Mouse (Mus musculus) adrenal gland, postnatal 4 days (tissue): Measurements from ENCODE around the gene Tex50. TPM values are rescaled to one million over a fixed set of nuclear protein-coding genes. Genes with fewer than 3 reads are reported as not detected.
A peak's percentile ranks its signal among the peaks of the same experiment; 100 is the strongest.
"Not testable (repeated sequence)": the region's sequence is repeated elsewhere in the genome, so short reads cannot be mapped to it uniquely, and the experiment has no call there.

Source experiments
- DNase-seq, 2 experiments: peaks; one replicate each; pipeline ENCODE4 v3.0.0; 2021 to 2022; ENCODE audit warnings: low spot score in 2 of 2, mixed read lengths in 2 of 2
- long read RNA-seq, 2 experiments: library from polyadenylated mRNA; stranded (forward); transcript quantifications; one replicate each; pipeline ENCODE4 v2.0.0; 2021
- total RNA-seq, 2 experiments: library from RNA; stranded (reverse); gene quantifications; 2 replicates each; pipeline ENCODE4 v1.2.3; 2021

The Tex50 gene
- total RNA-seq: not detected
- long read RNA-seq, experiment 1: 0 reads
- long read RNA-seq, experiment 2, partial matches to known transcripts: 0 of 1 reads
- long read RNA-seq, experiment 2, other reads (novel, unspliced or antisense): 1 of 1 reads

DNA sequence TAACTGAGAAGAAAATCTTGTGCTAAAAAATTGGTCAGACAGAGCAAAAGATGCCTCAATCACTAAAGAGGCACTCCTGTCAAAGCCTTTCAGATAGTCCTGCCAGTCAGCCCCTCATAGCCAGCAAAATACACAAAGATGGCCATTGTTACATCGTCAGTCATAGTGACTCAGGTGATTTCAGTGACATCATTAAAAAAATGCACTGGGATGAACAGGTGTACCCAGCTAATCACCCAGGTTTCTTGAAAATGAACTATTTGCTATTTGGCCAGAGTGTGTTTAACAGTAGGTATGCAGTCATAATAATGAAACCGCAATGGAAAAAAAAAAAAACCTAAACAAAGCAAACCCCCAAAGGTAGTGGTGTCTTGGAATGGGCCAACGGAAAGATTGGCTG lies at the start of gene Tex50:
Gene Tex50 (minus strand): TSS at position 101 of the 400 bp plus-strand sequence.
- DNase-seq: no peak

DNA sequence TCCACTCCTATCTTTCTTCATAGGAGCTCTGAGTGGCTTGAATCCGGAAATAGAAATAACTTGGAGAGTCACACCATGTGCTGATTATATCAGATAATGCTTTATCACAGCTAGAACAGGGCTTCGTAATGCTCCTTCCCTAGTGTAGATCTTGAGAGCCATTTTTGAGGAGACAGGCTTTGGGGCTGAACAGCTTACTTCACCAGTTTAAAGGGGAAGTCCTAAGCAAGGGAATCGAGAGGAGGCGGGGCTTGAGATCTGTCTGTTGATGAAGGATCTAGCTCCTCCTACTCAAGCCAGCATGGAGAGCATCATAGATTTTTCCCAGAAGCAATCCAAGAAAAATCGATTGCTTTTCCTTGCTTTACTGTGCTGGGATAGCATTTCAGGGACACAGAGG lies 40.7 kb upstream of the Tex50 start:
- DNase-seq: no peak

DNA sequence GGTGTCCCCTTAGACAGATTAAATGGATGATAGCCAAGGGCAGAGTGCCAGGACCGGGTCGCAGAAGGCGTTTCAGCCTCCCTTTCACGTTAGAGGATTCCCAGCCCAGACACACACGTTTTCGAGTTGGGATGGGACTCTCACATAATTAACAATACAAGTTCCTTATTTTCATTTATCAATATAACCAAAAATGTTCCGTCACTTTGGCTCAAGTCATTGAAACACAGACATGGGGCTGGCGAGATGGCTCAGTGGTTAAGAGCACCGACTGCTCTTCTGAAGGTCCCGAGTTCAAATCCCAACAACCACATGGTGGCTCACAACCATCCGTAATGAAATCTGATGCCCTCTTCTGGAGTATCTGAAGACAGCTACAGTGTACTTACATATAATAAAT lies 37.2 kb upstream of the Tex50 start:
- not testable (repeated sequence) for DNase-seq

DNA sequence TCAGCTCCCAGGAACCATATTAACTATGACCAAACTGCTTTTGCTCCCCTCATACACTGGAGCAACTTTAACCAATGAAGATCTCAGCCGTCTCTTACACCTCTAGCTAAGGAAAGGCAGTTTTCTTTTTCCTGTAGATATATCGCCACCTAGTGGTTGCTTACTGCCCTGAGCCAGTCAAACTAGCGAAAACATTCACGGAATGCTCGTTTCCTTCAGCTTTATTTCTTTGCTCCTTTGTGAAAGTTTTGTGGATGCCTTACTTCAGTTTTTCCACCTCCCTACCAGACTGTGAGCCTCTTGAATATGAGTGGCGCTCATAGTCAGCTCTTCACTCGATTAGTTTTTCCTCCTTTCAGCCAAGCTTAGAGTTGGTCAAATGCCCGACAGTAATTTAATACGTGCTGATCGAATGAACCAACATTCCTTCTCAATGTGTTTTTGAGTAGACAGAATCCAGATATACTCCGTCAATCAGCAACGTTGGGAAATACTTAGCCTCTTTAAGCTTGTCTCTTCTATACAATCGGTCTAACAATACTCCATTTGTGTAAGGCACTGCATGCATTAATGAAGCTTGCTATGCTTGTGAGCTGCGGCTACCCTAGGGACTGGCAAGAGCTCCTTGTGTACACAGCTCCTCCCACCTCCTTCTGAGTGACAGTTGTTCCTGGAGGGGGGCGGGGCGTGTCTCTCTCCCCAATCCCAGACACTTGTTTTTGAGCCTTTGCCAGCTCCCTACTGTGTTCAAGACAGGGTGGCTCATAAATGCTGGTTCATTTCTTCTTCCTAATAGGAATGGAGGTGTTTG lies 36.6 kb upstream of the Tex50 start:
- peak; percentile 36 to 55 for DNase-seq

DNA sequence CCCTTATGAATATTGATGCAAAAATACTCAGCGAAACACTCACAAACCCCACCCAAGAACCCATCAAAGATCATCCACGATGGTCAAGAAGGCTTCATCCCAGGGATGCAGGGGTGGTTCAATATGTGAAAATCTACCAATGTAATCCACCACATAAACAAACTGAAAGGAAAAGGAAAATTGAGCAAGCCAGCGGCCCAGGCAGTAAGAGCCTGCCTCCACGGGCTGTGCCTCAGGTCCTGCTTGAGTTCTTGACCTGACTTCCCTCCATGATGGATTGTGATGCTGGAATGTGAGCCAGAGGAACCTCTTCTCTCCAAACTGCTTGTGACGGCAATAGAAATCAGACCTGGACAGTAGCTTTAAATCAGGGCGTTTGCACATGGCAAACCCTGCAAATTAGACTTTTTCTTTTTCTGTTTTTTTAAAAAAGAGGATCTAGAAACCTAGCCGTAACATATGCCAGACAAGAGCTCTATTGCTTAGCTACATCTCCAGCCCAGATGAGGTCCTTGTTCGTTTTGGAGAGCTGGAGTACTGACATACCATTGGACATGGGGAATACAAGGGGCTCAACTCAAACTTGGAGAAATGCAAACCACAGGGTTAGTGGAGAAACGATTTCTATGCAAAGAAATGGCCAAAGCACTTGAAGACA lies 31.3 kb upstream of the Tex50 start:
- no peak for DNase-seq

DNA sequence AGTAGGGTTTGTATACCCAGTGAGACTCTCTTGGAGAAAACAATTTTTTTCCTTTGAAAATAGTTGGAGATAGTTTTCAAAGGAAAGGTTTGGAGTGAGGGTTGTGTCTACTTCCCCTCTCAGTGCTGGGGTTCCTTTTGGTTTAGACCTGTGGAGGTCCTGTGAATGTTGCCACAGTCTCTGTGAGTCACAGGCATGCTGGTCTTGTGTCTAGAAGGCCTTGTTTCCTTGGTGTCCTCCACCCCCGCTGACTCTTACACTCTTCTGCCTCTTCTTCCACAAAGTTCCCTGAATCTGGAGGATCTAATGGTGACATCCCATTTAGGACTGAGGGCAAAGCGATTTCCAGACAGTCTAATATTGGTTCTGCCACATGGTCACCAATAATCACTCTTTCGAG lies 26.3 kb upstream of the Tex50 start:
- no peak for DNase-seq

DNA sequence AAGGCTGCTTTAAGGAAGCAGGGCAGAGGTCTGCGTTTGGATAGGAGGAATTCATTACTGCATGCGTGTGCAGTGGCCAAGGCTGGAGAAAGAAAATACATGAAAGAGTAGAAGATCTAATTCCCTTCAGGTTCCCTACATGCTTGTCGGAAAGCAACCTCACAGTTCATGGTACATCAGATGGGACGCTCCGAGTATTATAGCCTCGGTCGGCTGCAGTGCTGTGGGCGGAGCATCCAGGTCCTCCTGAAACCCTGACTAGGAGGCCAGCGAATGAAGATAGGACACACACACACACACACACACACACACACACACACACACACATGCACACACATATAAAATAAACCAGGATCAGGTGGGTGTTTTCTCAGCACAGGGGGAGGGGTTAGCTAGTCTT lies 24.6 kb upstream of the Tex50 start:
- no peak for DNase-seq

DNA sequence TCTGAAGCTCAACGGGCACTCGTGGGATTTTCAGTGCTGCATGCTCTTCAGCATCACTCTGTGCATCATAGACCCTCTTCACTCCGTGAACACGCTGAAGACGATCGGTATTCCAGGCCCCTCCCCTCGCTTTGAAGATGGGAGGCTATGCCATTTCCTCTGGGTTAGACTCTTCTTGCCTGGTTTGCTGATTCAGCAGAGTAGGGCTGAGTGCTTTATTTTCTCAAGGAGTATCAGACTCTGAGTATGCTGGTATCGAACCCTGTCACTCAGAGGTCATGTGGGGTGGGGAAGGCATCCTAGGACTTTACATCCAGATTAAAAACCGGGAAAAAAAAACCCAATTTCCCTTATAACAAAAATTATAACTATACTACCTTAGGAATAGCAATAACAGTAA lies 23.3 kb upstream of the Tex50 start:
- DNase-seq: no peak

DNA sequence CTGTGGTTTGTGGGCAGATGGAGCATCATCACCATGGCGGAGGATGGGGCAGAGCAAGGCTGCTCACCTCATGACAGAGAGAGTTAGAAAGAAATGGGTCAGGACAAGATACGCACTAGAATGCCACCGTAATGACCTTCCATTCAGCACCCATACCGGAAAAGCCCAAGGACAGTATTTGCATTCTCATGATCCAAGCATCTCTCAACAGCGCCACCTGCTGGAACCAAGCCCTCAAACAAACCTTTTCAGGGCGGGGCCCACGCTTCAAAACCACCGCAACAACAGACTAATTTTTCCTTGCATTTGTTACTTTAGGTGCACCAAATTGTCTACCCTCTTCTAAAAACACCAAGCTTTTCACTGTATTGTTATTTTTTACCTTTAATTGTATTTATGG lies 21.6 kb upstream of the Tex50 start:
- no peak for DNase-seq

DNA sequence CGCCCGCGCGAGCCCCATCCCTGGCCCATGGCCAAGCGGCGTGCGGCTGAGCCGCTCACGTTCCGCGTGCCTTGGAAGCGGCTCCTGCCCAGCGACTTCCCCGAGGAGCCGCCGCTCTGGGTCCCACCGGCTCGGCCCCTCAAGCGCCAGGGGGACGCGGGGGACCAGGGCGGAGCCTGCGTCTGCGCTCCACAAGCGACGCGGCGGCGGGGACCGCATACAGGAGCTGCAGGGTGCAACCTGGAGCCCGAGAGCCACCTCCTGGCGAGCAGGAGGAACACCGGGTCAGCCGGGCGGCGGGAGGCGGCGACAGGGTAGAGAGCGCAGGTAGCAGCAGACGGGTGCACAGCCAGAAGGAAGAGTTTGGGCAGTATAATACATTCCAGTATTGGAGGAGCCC lies 11.5 kb upstream of the Tex50 start:
- DNase-seq: peak; percentile 57 to 60

DNA sequence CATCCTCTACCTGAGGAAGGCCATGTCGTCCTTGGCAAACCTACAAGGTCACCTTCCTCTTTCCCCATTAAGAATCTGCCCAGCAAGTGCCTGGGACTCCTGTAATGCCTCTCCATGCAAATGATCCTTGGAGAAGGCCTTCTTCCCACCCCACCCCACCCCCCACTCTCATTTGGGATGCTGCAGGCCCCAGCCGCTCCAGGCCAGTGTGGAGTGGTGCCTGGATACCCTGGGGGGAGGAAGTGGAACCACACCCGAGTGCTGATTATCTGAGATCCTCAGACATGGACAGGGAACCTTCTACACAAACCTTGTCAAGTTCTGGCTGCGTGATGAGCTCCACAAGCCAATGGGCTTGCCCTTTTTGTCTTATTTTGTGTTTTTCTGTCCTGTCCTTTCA lies 1.2 kb upstream of the Tex50 start:
- no peak for DNase-seq

DNA sequence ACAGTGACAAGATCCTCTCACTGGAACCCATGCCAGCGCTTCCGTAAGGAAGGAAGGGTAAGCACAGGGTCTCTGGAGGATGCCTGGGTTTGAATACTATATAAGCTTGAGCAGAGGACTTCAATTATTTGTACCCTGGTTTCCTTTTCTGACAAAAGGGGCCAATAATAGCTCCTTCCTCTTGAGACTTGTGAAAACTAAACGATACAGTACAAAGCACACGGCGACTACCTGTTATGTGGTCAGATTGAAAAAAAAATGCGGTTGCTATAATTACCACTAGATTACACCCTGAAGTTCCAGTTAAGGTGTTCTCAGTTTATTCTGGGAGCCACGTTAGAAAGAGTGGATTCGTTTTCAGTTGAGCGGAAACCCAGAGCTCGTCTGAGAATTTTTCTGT lies 2.6 kb downstream of the Tex50 start:
- no peak for DNase-seq

DNA sequence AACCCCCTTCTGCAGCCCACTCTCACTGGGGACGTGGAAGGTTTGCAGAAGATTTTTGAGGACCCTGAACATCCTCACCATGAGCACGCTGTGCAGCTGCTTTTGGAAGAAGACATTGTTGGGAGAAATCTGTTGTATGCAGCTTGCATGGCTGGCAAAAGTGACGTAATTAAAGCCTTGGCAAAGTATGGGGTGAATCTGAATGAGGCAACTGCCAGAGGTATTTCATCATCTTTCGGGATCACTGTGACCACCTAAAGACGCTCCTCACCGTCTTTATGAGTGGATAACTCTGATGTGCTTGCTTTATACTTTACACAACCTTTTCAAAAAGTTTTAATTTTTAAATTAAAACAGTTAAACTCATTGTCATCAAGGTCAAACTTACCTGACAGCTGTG lies 8.0 kb downstream of the Tex50 start:
- no peak for DNase-seq

DNA sequence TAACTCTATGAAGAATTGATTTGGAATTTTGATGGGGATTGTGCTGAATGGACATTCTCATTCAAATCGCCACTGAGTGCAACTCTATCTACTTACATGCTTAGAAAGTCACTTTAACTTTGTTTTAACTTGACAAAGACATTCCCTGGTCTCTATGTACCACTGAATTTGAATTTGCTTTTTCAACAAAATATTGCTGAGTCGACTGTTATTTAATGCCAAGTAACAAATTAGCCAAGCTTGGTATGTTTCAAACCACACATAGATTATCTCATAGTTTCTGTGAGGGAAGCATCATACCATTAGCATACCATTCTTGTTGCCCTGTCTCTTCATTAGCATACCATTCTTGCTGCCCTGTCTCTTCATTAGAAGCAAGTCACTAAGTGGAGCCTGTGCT lies 11.2 kb downstream of the Tex50 start:
- DNase-seq: no peak

DNA sequence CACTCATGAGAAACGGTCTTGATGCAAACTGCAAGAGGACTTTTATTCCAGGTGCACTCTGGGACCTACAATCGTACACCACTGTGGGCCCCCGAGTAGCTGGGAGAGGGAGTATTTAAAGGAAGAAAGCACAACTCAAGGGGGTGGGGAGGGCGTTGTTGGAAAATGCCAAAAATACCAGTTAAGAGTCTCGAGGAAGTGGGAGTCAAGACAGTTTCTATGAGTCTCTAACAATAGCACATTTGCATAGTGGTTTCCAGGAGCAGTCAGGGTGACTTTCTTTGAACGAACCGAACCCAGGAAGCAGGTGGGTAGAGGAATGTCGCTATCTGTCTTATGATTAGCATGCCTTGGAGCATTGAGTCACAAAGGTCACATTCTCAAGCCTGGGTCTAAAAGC lies 13.5 kb downstream of the Tex50 start:
- DNase-seq: not testable (repeated sequence)

DNA sequence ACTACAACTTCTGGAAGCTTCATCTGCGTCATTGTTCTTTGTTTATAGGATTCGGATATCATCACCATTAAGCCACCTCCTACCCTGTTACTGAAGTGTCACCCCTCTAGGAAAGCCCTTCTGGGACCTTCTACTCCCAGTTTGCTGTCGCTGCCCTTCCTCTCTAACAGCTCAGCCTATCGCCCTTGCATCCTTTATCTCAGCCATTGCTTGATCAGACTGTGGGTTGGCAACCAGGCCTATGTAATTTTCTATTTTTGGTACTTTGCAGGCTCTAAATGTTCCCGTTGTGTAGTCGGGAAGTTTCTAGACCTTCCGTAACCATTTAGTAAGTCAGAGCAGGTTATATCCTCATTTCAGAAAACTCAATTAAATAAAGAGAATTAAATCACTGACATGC lies 15.9 kb downstream of the Tex50 start:
- no peak for DNase-seq

DNA sequence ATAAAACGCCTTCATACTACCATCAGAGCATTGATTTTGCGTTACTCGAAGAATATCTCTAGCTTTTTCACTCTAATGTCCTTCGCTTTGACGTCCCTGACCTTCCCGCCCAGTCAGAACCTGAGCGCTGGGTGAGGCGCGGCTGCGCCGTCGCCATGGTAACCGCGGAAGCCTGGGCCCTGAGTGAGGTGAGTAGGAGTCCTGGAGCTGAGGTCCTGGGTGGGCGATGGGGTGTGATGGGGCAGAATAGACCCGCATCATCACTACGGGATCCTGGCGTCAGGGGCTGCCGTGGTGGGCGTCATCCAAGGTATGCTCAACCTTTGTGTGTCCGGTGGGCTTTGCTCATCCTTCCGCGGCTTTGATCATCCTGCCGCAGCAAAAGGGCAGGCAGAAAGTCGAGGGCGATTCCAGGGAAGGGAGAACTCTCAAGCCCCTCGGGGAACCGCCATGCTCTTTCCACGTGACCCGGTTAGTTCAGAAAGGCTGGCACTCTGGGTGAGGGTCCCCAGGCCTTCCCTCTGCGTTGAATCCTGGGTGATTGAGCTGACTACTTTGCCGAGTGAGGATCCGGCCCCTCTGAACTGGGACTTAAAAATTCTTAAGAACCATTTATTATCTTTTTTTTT lies 16.5 kb downstream of the Tex50 start, which contains the start of gene Ankrd45:
Gene Ankrd45 (plus strand): TSS at position 161 of the 629 bp plus-strand sequence.
- peak; percentile 26 to 29 for DNase-seq

DNA sequence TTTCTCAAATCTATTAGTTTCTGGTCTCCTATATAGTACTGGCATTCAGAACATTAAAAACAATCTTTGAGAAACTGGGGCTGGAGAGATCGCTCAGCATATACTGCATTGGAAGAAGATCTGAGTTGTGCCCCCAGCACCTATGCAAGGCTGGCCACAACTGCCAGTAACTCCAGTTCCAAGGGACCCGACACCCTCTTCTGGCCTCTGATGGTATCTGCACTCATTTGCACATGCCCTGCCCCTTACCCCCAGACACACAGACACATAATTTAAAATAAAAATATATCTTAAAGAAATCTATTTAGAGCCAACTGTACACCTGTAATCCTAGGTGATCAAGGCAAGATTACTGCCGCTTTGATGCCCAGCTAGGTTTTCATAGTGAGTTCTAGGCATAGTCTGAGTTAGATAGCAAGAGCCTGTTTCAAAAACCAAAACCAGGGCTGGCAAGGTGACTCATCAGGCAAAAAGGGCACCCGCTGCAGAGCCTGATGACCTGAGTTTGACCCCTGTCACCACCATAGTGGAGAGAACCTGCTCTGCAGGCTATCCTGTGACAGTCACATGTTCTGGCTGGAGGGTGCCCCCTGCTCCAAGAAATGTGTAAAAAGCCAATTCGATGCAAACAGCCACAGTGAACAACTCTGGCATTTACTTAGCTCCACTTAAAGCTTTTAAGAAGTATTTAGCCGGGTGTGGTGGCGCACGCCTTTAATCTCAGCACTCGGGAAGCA lies 18.9 kb downstream of the Tex50 start:
- no peak for DNase-seq

DNA sequence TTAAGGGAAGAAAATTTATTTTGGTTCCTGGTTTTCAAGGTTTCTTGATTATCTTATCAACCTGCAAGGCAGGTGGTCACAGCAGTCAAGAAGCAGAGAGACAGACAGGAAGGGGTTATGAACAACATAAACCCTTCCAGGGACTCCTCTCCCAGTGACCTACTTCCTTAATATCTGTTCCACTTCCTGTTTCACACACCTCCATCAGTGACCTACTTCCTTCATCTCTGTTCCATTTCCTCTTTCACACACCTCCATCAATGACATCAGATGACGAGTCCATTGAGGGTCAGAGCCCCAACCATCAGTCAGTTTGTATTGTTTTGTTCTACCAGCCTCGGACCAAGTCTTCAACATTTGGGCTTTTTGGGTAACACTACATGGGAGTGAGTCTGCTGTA lies 19.6 kb downstream of the Tex50 start:
- DNase-seq: no peak

DNA sequence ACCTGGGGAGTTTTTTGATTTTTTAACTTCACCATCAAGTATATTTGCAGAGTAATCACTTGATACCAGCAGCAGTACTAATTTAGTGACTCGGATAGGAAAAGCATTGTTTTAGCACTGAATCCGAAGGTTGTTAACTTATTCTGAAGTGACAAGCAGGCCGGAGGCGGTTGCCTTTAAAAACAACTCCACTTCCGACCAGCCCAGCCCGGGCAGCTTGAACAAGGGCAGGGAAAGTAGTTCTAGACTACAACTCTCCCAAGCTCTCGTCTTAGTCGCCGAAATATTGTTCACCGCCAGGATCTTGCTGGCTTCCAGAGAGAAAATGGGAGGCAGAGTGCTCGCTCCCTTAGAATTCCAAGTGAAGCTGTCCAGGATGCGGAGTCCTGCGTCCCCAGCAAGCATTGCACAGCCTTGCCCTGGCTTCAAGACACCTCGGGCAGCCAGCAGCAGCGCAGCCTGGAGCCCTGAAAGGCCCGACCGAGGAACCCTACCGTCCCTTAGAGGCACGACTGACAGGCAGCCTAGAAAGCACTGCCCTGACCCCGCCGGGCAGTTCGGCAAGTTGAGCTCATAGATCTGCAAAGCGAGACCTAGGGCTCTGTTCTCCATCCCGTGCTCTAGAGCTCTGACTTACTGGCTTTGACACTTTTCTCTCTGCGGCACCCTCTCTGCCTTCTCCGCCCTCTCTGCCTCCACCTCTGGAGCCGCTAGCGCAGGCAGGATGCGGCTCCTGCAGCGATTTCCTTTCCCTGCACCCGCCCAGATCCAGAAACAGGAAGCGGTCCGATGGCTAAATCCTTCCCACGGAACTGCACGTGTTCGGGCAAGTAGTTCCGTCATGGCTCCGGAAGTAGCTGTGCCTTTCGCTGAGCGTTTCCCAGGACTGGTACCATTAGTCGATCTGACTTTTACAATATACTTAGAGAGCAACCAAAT lies 28.1 kb downstream of the Tex50 start, which contains the start of gene Klhl20:
Gene Klhl20 (minus strand): TSS at position 786 of the 939 bp plus-strand sequence.
- DNase-seq: peak; percentile 83 to 87
